Mouse (Mus musculus) liver, adult 2 months (tissue): Measurements from ENCODE around the gene Bmpr2.

ENCODE experiments used
- CTCF ChIP-seq: fragments of 200-500 bp; IDR thresholded peaks from 2 replicates; pipeline ENCODE4 v1.5.1; 2011; ENCODE audit warnings: low read depth, low read length, control low read depth
- POLR2A ChIP-seq: fragments of 200-500 bp; IDR thresholded peaks from 2 replicates; pipeline ENCODE4 v1.6.1; 2011; ENCODE audit warnings: low read length, control low read depth; ENCODE audit not compliant: insufficient read depth; ENCODE audit errors: extremely low read depth

DNA sequence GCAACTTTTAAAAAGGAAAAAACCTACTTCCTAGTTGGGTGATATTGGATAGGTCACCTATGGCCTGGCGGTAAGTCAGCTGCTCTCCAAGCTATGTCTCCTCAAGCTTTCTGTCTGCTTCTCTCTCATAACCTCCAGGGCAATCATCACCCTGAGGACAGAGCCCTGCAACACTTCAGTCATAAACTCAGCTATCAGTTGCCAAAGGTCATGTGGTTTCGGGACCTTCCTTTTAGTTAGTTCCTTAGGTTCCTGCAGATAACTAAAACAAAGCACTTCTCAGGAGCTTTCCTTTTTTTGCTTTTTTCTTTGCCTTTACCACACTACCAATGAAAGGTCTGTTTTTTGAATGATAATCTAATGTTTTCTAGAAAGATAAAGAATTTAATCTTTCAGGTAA is 136.5 kb downstream of the Bmpr2 start:
- no peak for TF ChIP-seq CTCF
- no peak for TF ChIP-seq POLR2A
